Mouse (Mus musculus): ENCODE measurements around the gene Stt3a. TPM values are rescaled to one million over a fixed set of nuclear protein-coding genes. Genes with fewer than 3 reads are reported as not detected.
A peak's percentile ranks its signal among the peaks of the same experiment; 100 is the strongest.

Stt3a gene
- polyA plus RNA-seq, 1 experiment from 2014 or later: 193 TPM

GRCm38 (mm10) chr9:36727034-36727755 lies 40.3 kb downstream of the Stt3a start, which contains the start of gene Chek1:
Gene Chek1, minus strand, starts transcription at chr9:36727065.
- no peak for TF ChIP-seq EP300 (optimal IDR thresholded peaks at IDR 0.05)
- no peak for TF ChIP-seq CTCF (IDR thresholded peaks at IDR 0.05; ENCODE audit: low read depth)
- Histone ChIP-seq H3K36me3 (ENCODE audit: control insufficient read depth, insufficient read depth, low read length) (no peaks in the 10 kb centered on the region), H3K9me3 (ENCODE audit: control insufficient read depth, low read length) (no peaks in the 10 kb centered on the region), H3K9ac (ENCODE audit: low read length) (peak within 1 kb of the TSS; percentile 63), H3K27ac (replicated peaks) (peak within 1 kb of the TSS; percentile 76), H3K27me3 (ENCODE audit: control insufficient read depth, insufficient read depth, low read length) (no peaks in the 10 kb centered on the region), H3K4me3 (ENCODE audit: low read depth, low read length) (peak within 1 kb of the TSS; percentile 67), H3K4me2 (replicated peaks; ENCODE audit: low read depth) (peak within 1 kb of the TSS; percentile 97), H3K4me1 (replicated peaks; ENCODE audit: control insufficient read depth, insufficient read depth) (no peaks in the 10 kb centered on the region)
- 2% methylated on average over 12 of the region's 12 CpGs for WGBS
- peak; percentile 79 for ATAC-seq (ENCODE audit: low FRiP score, low TSS enrichment)
- DNase-seq (ENCODE audit: low spot score): peak; percentile 22

- no peaks in the 10 kb centered on the region for H3K4me1 ChIP-seq (replicated peaks; ENCODE audit: control insufficient read depth, insufficient read depth)
- under 1% methylated on average over 47 of the region's 53 CpGs for WGBS
- H3K36me3 ChIP-seq (ENCODE audit: control insufficient read depth, insufficient read depth, low read length): no peaks in the 10 kb centered on the region
- no peak for TF ChIP-seq EP300 (optimal IDR thresholded peaks at IDR 0.05)
- TF ChIP-seq CTCF (IDR thresholded peaks at IDR 0.05; ENCODE audit: low read depth): 0 out of 2 replicates have a peak, but pooled peaks have one; percentile 5
- peak overlapping the region; percentile 76 for H3K27ac ChIP-seq (replicated peaks)
- peak overlapping the region; percentile 63 for H3K9ac ChIP-seq (ENCODE audit: low read length)
- peak; percentile 90 for ATAC-seq (ENCODE audit: low FRiP score, low TSS enrichment)
- H3K9me3 ChIP-seq (ENCODE audit: control insufficient read depth, low read length): no peaks in the 10 kb centered on the region
- H3K27me3 ChIP-seq (ENCODE audit: control insufficient read depth, insufficient read depth, low read length): no peaks in the 10 kb centered on the region
- H3K4me3 ChIP-seq (ENCODE audit: low read depth, low read length): peak overlapping the region; percentile 67
- peak; percentile 90 for DNase-seq (ENCODE audit: low spot score)
- H3K4me2 ChIP-seq (replicated peaks; ENCODE audit: low read depth): peak overlapping the region; percentile 97
Measured at GRCm38 (mm10) chr9:36726131-36727033, 41.1 kb downstream of the Stt3a start.

GRCm38 (mm10) chr9:36716624-36717023 lies 50.9 kb downstream of the Stt3a start:
- no peak for DNase-seq (ENCODE audit: low spot score)
- H3K36me3 ChIP-seq (ENCODE audit: control insufficient read depth, insufficient read depth, low read length): peaks cover 2% of the 10 kb centered on the region; the same call in 1 of the 2 replicates
- no peak overlapping the region for H3K4me3 ChIP-seq (ENCODE audit: low read depth, low read length)
- H3K9ac ChIP-seq (ENCODE audit: low read length): no peak overlapping the region
- H3K9me3 ChIP-seq (ENCODE audit: control insufficient read depth, low read length): no peaks in the 10 kb centered on the region
- WGBS: 74% methylated on average over 3 of the region's 3 CpGs
- no peaks in the 10 kb centered on the region for H3K4me1 ChIP-seq (replicated peaks; ENCODE audit: control insufficient read depth, insufficient read depth)
- H3K27me3 ChIP-seq (ENCODE audit: control insufficient read depth, insufficient read depth, low read length): no peaks in the 10 kb centered on the region
- H3K4me2 ChIP-seq (replicated peaks; ENCODE audit: low read depth): no peak overlapping the region
- ATAC-seq (ENCODE audit: low FRiP score, low TSS enrichment): no peak
- TF ChIP-seq CTCF (IDR thresholded peaks at IDR 0.05; ENCODE audit: low read depth) (peak; percentile 50), EP300 (optimal IDR thresholded peaks at IDR 0.05) (no peak)
- H3K27ac ChIP-seq (replicated peaks): no peak overlapping the region

GRCm38 (mm10) chr9:36707304-36707703 lies 60.2 kb downstream of the Stt3a start:
- Histone ChIP-seq H3K9ac (ENCODE audit: low read length) (no peak overlapping the region), H3K4me2 (replicated peaks; ENCODE audit: low read depth) (no peak overlapping the region), H3K9me3 (ENCODE audit: control insufficient read depth, low read length) (no peaks in the 10 kb centered on the region), H3K4me3 (ENCODE audit: low read depth, low read length) (no peak overlapping the region), H3K4me1 (replicated peaks; ENCODE audit: control insufficient read depth, insufficient read depth) (no peaks in the 10 kb centered on the region), H3K27me3 (ENCODE audit: control insufficient read depth, insufficient read depth, low read length) (no peaks in the 10 kb centered on the region), H3K36me3 (ENCODE audit: control insufficient read depth, insufficient read depth, low read length) (no peaks in the 10 kb centered on the region), H3K27ac (replicated peaks) (no peak overlapping the region)
- TF ChIP-seq CTCF (IDR thresholded peaks at IDR 0.05; ENCODE audit: low read depth) (no peak), EP300 (optimal IDR thresholded peaks at IDR 0.05) (no peak)
- ATAC-seq (ENCODE audit: low FRiP score, low TSS enrichment) (no peak), DNase-seq (ENCODE audit: low spot score) (no peak)
- WGBS: 85% methylated on average over 6 of the region's 6 CpGs

- Histone ChIP-seq H3K4me3 (ENCODE audit: low read depth, low read length) (no peak overlapping the region), H3K27me3 (ENCODE audit: control insufficient read depth, insufficient read depth, low read length) (no peaks in the 10 kb centered on the region), H3K27ac (replicated peaks) (no peak overlapping the region), H3K36me3 (ENCODE audit: control insufficient read depth, insufficient read depth, low read length) (no peaks in the 10 kb centered on the region), H3K9ac (ENCODE audit: low read length) (no peak overlapping the region), H3K4me1 (replicated peaks; ENCODE audit: control insufficient read depth, insufficient read depth) (no peaks in the 10 kb centered on the region), H3K9me3 (ENCODE audit: control insufficient read depth, low read length) (no peaks in the 10 kb centered on the region), H3K4me2 (replicated peaks; ENCODE audit: low read depth) (no peak overlapping the region)
- no peak for DNase-seq (ENCODE audit: low spot score)
- WGBS: 81% methylated on average over 3 of the region's 3 CpGs
- ATAC-seq (ENCODE audit: low FRiP score, low TSS enrichment): no peak
- TF ChIP-seq EP300 (optimal IDR thresholded peaks at IDR 0.05) (no peak), CTCF (IDR thresholded peaks at IDR 0.05; ENCODE audit: low read depth) (no peak)
Measured at GRCm38 (mm10) chr9:36705923-36706322, 61.6 kb downstream of the Stt3a start.
